27 mouse cellular contexts compared by ENCODE assay signal in genomic region chr4:105050041-105050440, GRCm38 (mm10). TPM values are rescaled to one million over a fixed set of nuclear protein-coding genes. Genes with fewer than 3 reads are reported as not detected.
"Had no signal": no experiment of that assay in that cellular context is flagged by ENCODE, and none has a peak within 500 bp of the region (broad histone marks: within the 10 kb centered on the region; RNA-seq: fewer than 3 reads in every experiment).

No protein-coding gene starts in this region.

- H3K9ac ChIP-seq: heart, embryonic 13.5 days; heart, embryonic 15.5 days; hindbrain, embryonic 12.5 days; hindbrain, embryonic 14.5 days; limb, embryonic 12.5 days; liver, embryonic 13.5 days; liver, embryonic 15.5 days; liver, postnatal 0 days had no signal

- H3K9me3 ChIP-seq: heart, embryonic 13.5 days; heart, embryonic 15.5 days; hindbrain, embryonic 10.5 days; hindbrain, embryonic 12.5 days; limb, embryonic 10.5 days; limb, embryonic 12.5 days; liver, embryonic 13.5 days; liver, embryonic 15.5 days had no signal

- H3K27ac ChIP-seq: gastrocnemius, adult 2 months; heart, adult 2 months; heart, embryonic 13.5 days; heart, embryonic 15.5 days; hindbrain, embryonic 10.5 days; hindbrain, embryonic 12.5 days; hindbrain, embryonic 14.5 days; layer of hippocampus, adult 2 months; limb, embryonic 10.5 days; limb, embryonic 12.5 days; liver, embryonic 13.5 days; liver, embryonic 15.5 days had no signal

- H3K27me3 ChIP-seq: heart, embryonic 13.5 days; heart, embryonic 15.5 days; hindbrain, embryonic 12.5 days; limb, embryonic 12.5 days; liver, embryonic 13.5 days; liver, embryonic 15.5 days had no signal

- H3K4me3 ChIP-seq: gastrocnemius, adult 2 months; heart, adult 2 months; heart, embryonic 13.5 days; heart, embryonic 15.5 days; hindbrain, embryonic 10.5 days; hindbrain, embryonic 12.5 days; layer of hippocampus, adult 2 months; limb, embryonic 10.5 days; limb, embryonic 12.5 days; liver, embryonic 13.5 days; liver, embryonic 15.5 days had no signal

- H3K4me1 ChIP-seq: hindbrain, embryonic 12.5 days; liver, embryonic 13.5 days; liver, embryonic 15.5 days had no signal

- H3K4me2 ChIP-seq: heart, embryonic 11.5 days; heart, embryonic 13.5 days; heart, embryonic 15.5 days; hindbrain, embryonic 12.5 days; hindbrain, embryonic 14.5 days; limb, embryonic 12.5 days; liver, embryonic 11.5 days; liver, embryonic 13.5 days; liver, embryonic 15.5 days had no signal

- H3K36me3 ChIP-seq: hindbrain, embryonic 10.5 days; limb, embryonic 10.5 days; limb, embryonic 12.5 days; liver, embryonic 13.5 days; liver, embryonic 15.5 days had no signal

- ATAC-seq: hindbrain, embryonic 16.5 days; inflammation-experienced regulatory T-cells, adult 6 months; liver, postnatal 0 days had no signal

- DNase-seq: gastrocnemius, adult 2 months; gastrocnemius, postnatal 10 days; gastrocnemius, postnatal 25 days; heart, adult 2 months; heart, postnatal 14 days; heart, postnatal 4 days; kidney, adult 11 months; kidney, adult 2 months; kidney, postnatal 10 days; kidney, postnatal 25 days; kidney, postnatal 4 days; liver; liver, embryonic 13.5 days; liver, postnatal 0 days had no signal

RNA-seq across cellular contexts. Expression of gene Prkaa2, which starts 59.6 kb away (rescaled TPM):
- polyA plus RNA-seq: inflammation-experienced regulatory T-cells, adult 6 months had no signal
